Comparison of ENCODE assay signal across 8 mouse cellular contexts in genomic region chr9:119102783-119103113, GRCm38 (mm10). TPM values are rescaled to one million over a fixed set of nuclear protein-coding genes. Genes with fewer than 3 reads are reported as not detected.
DNase-seq lines count a peak whose midpoint lies in the region; ATAC-seq lines count a peak whose summit lies in the region.
"Had no signal": no experiment of that assay in that cellular context is flagged by ENCODE, and none has a peak within 500 bp of the region (broad histone marks: within the 10 kb centered on the region; RNA-seq: fewer than 3 reads in every experiment).

No protein-coding gene starts in this region.

- 3% methylated on average over 19 of the region's 19 CpGs for WGBS in lung, embryonic 16.5 days
- 4% methylated on average over 19 of the region's 19 CpGs for WGBS in forebrain, embryonic 11.5 days
- 4% methylated on average over 19 of the region's 19 CpGs for WGBS in limb, embryonic 13.5 days
- 2% methylated on average over 19 of the region's 19 CpGs for WGBS in stomach, embryonic 14.5 days

- H3K27ac ChIP-seq in lung, embryonic 16.5 days (ENCODE audit: low read length) = no peak overlapping the region
- no peak overlapping the region for H3K27ac ChIP-seq in forebrain, embryonic 11.5 days (ENCODE audit: low read depth, low read length)
- H3K27ac ChIP-seq in limb, embryonic 13.5 days = no peak overlapping the region
- H3K27ac ChIP-seq in stomach, embryonic 14.5 days (ENCODE audit: low read length) = no peak overlapping the region

- peaks cover 9% of the 10 kb centered on the region for H3K4me1 ChIP-seq in lung, embryonic 16.5 days (replicated peaks; ENCODE audit: control insufficient read depth, insufficient read depth, low read length)
- peaks cover 5% of the 10 kb centered on the region; the same call in 1 of the 2 replicates for H3K4me1 ChIP-seq in forebrain, embryonic 11.5 days (replicated peaks; ENCODE audit: control insufficient read depth, insufficient read depth, low read length)
- H3K4me1 ChIP-seq in limb, embryonic 13.5 days = peaks cover 12% of the 10 kb centered on the region
- H3K4me1 ChIP-seq in stomach, embryonic 14.5 days (ENCODE audit: control insufficient read depth, insufficient read depth, low read length) = 0 out of 2 replicates have a peak, but pooled peaks cover 4% of the 10 kb centered on the region

- no peaks in the 10 kb centered on the region for H3K27me3 ChIP-seq in lung, embryonic 16.5 days (ENCODE audit: control insufficient read depth, insufficient read depth, low read depth, low read length)
- peaks cover 5% of the 10 kb centered on the region for H3K27me3 ChIP-seq in forebrain, embryonic 11.5 days (ENCODE audit: control insufficient read depth, insufficient read depth, low read length)
- peaks cover 12% of the 10 kb centered on the region for H3K27me3 ChIP-seq in limb, embryonic 13.5 days
- H3K27me3 ChIP-seq in stomach, embryonic 14.5 days (ENCODE audit: control insufficient read depth, insufficient read depth, low read length) = no peaks in the 10 kb centered on the region

- peak overlapping the region; percentile 60 for H3K4me3 ChIP-seq in lung, embryonic 16.5 days (ENCODE audit: low read length)
- H3K4me3 ChIP-seq in forebrain, embryonic 11.5 days (ENCODE audit: low read depth, low read length) = peak overlapping the region; percentile 38
- peak overlapping the region; percentile 54 for H3K4me3 ChIP-seq in limb, embryonic 13.5 days
- peak overlapping the region; percentile 61 for H3K4me3 ChIP-seq in stomach, embryonic 14.5 days (ENCODE audit: low read depth, low read length)

- peak overlapping the region; percentile 93 for H3K4me2 ChIP-seq in lung, embryonic 16.5 days (ENCODE audit: low read depth, low read length)
- H3K4me2 ChIP-seq in forebrain, embryonic 11.5 days (ENCODE audit: low read depth, low read length, severe bottlenecking) = peak overlapping the region; percentile 63
- peak overlapping the region; percentile 83 for H3K4me2 ChIP-seq in limb, embryonic 13.5 days (replicated peaks)
- peak overlapping the region; percentile 87 for H3K4me2 ChIP-seq in stomach, embryonic 14.5 days (replicated peaks; ENCODE audit: low read depth, low read length)

- H3K9ac ChIP-seq in lung, embryonic 16.5 days (ENCODE audit: low read length) = peak overlapping the region; percentile 51
- H3K9ac ChIP-seq in forebrain, embryonic 11.5 days (ENCODE audit: low read length) = peak overlapping the region; percentile 4; the same call in 1 of the 2 replicates
- H3K9ac ChIP-seq in limb, embryonic 13.5 days = peak overlapping the region; percentile 71
- peak overlapping the region; percentile 10; the same call in 1 of the 2 replicates for H3K9ac ChIP-seq in stomach, embryonic 14.5 days (replicated peaks; ENCODE audit: low read depth, low read length)

- DNase-seq in lung, postnatal 14 days = no peak
- DNase-seq in forebrain, embryonic 11.5 days (ENCODE audit: low spot score) = no peak
- DNase-seq in urinary bladder, adult 18-20 months (ENCODE audit: low spot score in 2 of 2) = no peak
- DNase-seq in adrenal gland, postnatal 10 days = no peak

- no peaks in the 10 kb centered on the region for H3K9me3 ChIP-seq in lung, embryonic 16.5 days (ENCODE audit: control insufficient read depth, low read length)
- H3K9me3 ChIP-seq in forebrain, embryonic 11.5 days (ENCODE audit: control insufficient read depth, low read length) = no peaks in the 10 kb centered on the region
- H3K9me3 ChIP-seq in limb, embryonic 13.5 days = no peaks in the 10 kb centered on the region
- no peaks in the 10 kb centered on the region for H3K9me3 ChIP-seq in stomach, embryonic 14.5 days (ENCODE audit: control insufficient read depth, low read depth, low read length)

- ATAC-seq in lung, embryonic 16.5 days (ENCODE audit: low read depth) = no peak
- no peak for ATAC-seq in forebrain, embryonic 11.5 days (replicated peaks; ENCODE audit: low FRiP score)
- no peak for ATAC-seq in limb, embryonic 13.5 days (ENCODE audit: low FRiP score, low read depth)
- no peak for ATAC-seq in stomach, embryonic 14.5 days (ENCODE audit: insufficient number of reproducible peaks, insufficient read depth, low FRiP score, low read depth)

- no peaks in the 10 kb centered on the region for H3K36me3 ChIP-seq in lung, embryonic 16.5 days (ENCODE audit: control insufficient read depth, insufficient read depth, low read length)
- H3K36me3 ChIP-seq in forebrain, embryonic 11.5 days (ENCODE audit: control insufficient read depth, insufficient read depth, low read length) = no peaks in the 10 kb centered on the region
- no peaks in the 10 kb centered on the region for H3K36me3 ChIP-seq in limb, embryonic 13.5 days
- no peaks in the 10 kb centered on the region for H3K36me3 ChIP-seq in stomach, embryonic 14.5 days (ENCODE audit: control insufficient read depth, insufficient read depth, low read length)

RNA-seq across cellular contexts. Expression of gene Dlec1, which starts 0.5 kb away (rescaled TPM):
- polyA plus RNA-seq in lung, embryonic 16.5 days (2015; fragmentation: Nextera tagmentation; extraction: Ambion mirVana) = 2.1 and 2.4 TPM in 2 replicates
- polyA plus RNA-seq in forebrain, embryonic 11.5 days (2014; fragmentation: Nextera tagmentation; extraction: Ambion mirVana) = 2.0 and 2.4 TPM in 2 replicates
- polyA plus RNA-seq in limb, embryonic 13.5 days (2015; fragmentation: Nextera tagmentation; extraction: Ambion mirVana) = 0.98 and 1.6 TPM in 2 replicates
- polyA plus RNA-seq in stomach, embryonic 14.5 days (2014; fragmentation: Nextera tagmentation; extraction: Ambion mirVana) = 0.65 and 0.66 TPM in 2 replicates
- total RNA-seq in adrenal gland, postnatal 10 days (2021) = 1 to 10 TPM in 1 of 2 experiments, under 1 TPM in 1; 0.84 to 1.6 TPM

RNA-seq across cellular contexts. Expression of gene Plcd1, which starts 9.4 kb away (rescaled TPM):
- 17.2 and 18.6 TPM in 2 replicates for polyA plus RNA-seq in lung, embryonic 16.5 days (2015; fragmentation: Nextera tagmentation; extraction: Ambion mirVana)
- 14.9 and 19.4 TPM in 2 replicates for polyA plus RNA-seq in forebrain, embryonic 11.5 days (2014; fragmentation: Nextera tagmentation; extraction: Ambion mirVana)
- 33.6 and 35.5 TPM in 2 replicates for polyA plus RNA-seq in limb, embryonic 13.5 days (2015; fragmentation: Nextera tagmentation; extraction: Ambion mirVana)
- 44.2 and 44.3 TPM in 2 replicates for polyA plus RNA-seq in stomach, embryonic 14.5 days (2014; fragmentation: Nextera tagmentation; extraction: Ambion mirVana)
- 10 to 100 TPM; 11.2 to 15.6 TPM for total RNA-seq in adrenal gland, postnatal 10 days (2021)

RNA-seq across cellular contexts. Expression of gene Vill, which starts 50.2 kb away (rescaled TPM):
- polyA plus RNA-seq in lung, embryonic 16.5 days (2015; fragmentation: Nextera tagmentation; extraction: Ambion mirVana) = 34.9 and 38.2 TPM in 2 replicates
- 8.6 and 11.1 TPM in 2 replicates for polyA plus RNA-seq in forebrain, embryonic 11.5 days (2014; fragmentation: Nextera tagmentation; extraction: Ambion mirVana)
- polyA plus RNA-seq in limb, embryonic 13.5 days (2015; fragmentation: Nextera tagmentation; extraction: Ambion mirVana) = 31.6 and 35.2 TPM in 2 replicates
- 31.6 and 37.9 TPM in 2 replicates for polyA plus RNA-seq in stomach, embryonic 14.5 days (2014; fragmentation: Nextera tagmentation; extraction: Ambion mirVana)
- total RNA-seq in adrenal gland, postnatal 10 days (2021) = 1 to 10 TPM; 4.8 to 5.1 TPM

RNA-seq across cellular contexts. Expression of gene Acaa1b, which starts 54.1 kb away (rescaled TPM):
- 1.3 and 2.5 TPM in 2 replicates for polyA plus RNA-seq in lung, embryonic 16.5 days (2015; fragmentation: Nextera tagmentation; extraction: Ambion mirVana)
- 0.84 and 1.2 TPM in 2 replicates for polyA plus RNA-seq in forebrain, embryonic 11.5 days (2014; fragmentation: Nextera tagmentation; extraction: Ambion mirVana)
- 1.4 and 1.8 TPM in 2 replicates for polyA plus RNA-seq in limb, embryonic 13.5 days (2015; fragmentation: Nextera tagmentation; extraction: Ambion mirVana)
- polyA plus RNA-seq in stomach, embryonic 14.5 days (2014; fragmentation: Nextera tagmentation; extraction: Ambion mirVana) = 0.91 and 1.2 TPM in 2 replicates
- total RNA-seq in adrenal gland, postnatal 10 days (2021) = 100 to 1,000 TPM in 1 of 2 experiments, 10 to 100 TPM in 1; 67.7 to 107 TPM

RNA-seq across cellular contexts. Expression of gene Gm47289, which starts 56.2 kb away (rescaled TPM):
- not detected in 2 replicates for polyA plus RNA-seq in lung, embryonic 16.5 days (2015; fragmentation: Nextera tagmentation; extraction: Ambion mirVana)
- not detected in 2 replicates for polyA plus RNA-seq in forebrain, embryonic 11.5 days (2014; fragmentation: Nextera tagmentation; extraction: Ambion mirVana)
- polyA plus RNA-seq in limb, embryonic 13.5 days (2015; fragmentation: Nextera tagmentation; extraction: Ambion mirVana) = not detected in 2 replicates
- not detected in 2 replicates for polyA plus RNA-seq in stomach, embryonic 14.5 days (2014; fragmentation: Nextera tagmentation; extraction: Ambion mirVana)
- not detected for total RNA-seq in adrenal gland, postnatal 10 days (2021)
- total RNA-seq: adrenal gland, postnatal 25 days had no signal

Comparison
In these comparisons a context has a peak if more than half of its experiments do, and no peak if none do; other contexts are left out.
1. H3K9ac ChIP-seq: peak in every context shown above with its lines; median percentile 71 in limb, embryonic 13.5 days; 51 in lung, embryonic 16.5 days; 10 in stomach, embryonic 14.5 days; 4 in forebrain, embryonic 11.5 days.